Mouse (Mus musculus): ENCODE data around the gene Rfx1. TPM values are rescaled to one million over a fixed set of nuclear protein-coding genes. Genes with fewer than 3 reads are reported as not detected.

Gene Rfx1
- total RNA-seq, 2 experiments from 2014 or later, result 3.6 to 4.4 TPM

- no peak for DNase-seq
Observed at GRCm38 (mm10) chr8:84090585-84090984, 24.0 kb downstream of the Rfx1 start.

DNA sequence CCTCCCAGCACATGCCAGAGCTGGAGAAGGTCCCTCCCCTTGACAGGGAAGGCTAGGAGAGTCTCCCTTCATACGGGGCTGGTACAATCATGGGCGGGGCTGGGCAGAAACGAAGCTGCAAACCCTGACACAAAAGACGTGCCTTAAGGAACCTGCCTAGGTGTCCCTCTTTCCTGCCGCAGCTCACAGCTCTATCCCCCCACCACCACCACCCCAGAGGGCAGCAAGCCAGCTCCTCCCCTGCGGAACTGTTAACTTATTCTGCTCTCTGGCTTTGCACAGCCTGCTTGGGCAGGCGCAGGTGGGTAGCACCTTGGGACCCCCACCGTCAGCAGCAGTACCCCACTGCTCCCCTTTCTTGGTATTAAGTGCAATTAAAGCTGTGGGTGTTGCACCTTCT is 29.4 kb downstream of the Rfx1 start:
- DNase-seq, result no peak

DNA sequence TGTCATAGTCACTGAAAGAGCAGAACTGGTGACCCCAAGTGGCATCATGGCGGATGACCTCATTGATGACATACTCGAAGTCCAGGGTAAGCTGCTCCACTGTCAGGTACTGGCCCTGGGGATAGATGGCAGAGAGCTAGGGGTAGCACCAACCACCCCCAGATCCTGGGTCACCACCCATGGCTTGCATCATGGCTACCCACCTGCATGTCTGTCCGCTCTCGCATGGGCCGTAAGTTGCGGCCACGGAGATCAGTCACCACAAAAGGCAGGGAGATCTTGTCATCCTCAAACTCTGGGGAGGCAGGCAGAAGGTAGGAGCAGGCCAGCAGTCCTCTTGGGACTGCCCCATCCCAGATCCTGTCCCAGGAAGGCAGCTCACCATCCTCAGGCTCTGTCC is 31.7 kb downstream of the Rfx1 start:
- no peak for DNase-seq

DNA sequence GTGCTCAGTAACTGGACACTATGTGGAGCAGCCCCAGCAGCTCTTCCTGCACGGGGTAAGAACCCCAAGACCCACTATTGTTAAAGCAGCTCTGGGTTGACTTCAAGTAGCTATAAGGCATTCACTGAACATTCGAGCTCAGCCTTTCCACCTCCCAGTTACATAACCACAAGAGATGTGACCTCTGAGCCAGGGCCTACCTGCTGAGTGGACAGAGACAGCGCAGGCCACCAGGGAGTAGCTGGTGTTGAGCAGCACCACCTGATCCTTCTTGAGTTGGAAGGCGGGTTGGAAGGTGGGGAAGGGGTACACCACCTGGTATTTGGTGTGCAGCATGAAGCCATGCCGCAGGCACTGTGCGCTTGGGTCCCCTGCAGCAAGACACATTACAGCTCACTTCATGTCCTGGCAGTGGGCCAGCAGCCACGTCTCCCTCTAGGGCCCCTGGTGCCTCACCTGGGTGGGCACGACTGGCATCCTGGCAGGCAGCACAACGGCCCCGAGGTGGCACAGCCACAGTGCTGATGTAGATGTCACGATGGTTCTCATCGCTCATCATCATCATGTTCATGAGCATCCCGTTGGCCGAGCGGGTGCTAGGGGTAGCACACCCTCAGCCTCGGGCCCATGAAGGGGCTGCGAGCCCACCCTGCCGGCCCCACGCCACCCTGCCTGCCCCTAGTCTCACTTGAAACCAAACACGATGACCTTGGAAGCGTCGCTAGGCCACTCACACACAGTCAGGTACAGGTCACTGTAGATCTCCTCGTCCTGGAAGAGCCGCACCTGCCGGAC is 35.0 kb downstream of the Rfx1 start:
- DNase-seq, result no peak

GRCm38 (mm10) chr8:84103601-84104000 is 37.0 kb downstream of the Rfx1 start:
- DNase-seq, result no peak

DNA sequence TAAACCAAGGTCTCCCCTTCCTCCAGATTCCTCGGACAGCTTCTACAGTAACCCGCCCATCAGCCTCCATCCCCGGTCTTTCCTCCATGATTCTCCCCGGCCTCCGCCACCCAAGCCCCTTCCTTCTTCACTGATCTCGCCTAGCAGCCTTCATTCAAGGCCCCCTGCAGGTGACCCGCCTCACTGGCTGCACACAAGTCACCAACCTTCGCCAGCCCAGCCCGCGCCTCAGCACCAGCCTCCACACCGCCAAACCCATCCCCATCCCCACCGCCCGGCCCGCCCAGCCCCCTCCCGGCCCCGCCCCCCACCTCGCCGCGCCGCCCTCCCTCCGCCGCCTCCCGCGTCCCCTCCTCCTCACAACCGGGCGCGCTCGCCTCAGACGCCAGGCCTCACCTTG is 37.6 kb downstream of the Rfx1 start:
- no peak for DNase-seq

- peak; percentile 98 for DNase-seq
Observed at GRCm38 (mm10) chr8:84104697-84105609, 38.3 kb downstream of the Rfx1 start, which contains the start of gene Dcaf15. Gene Dcaf15 (minus strand): TSS chr8:84104768.

GRCm38 (mm10) chr8:84105676-84106075 is 39.0 kb downstream of the Rfx1 start:
- DNase-seq, result no peak

GRCm38 (mm10) chr8:84106216-84107040 is 39.8 kb downstream of the Rfx1 start:
- no peak for DNase-seq

GRCm38 (mm10) chr8:84115646-84116045 is 49.0 kb downstream of the Rfx1 start:
- DNase-seq, result no peak

DNA sequence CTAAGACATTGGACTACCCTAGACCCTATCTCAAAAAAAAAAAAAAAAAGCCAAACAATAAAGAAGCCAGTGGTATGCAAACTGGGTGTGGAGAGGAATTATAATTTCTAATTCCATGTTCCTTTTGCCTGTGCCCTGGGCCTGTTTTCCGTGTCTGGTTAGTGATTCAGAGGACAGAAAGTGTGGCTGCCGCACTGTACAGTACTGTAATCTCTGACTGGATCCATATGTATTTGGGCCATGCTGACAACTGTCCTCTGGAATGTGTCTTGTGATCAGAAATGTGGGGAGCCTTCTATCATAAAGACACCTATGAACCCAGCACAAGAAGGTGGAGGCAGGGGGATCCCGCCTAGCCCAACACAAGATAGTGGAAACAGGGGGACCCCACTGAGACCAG is 55.5 kb downstream of the Rfx1 start:
- DNase-seq, result no peak

- DNase-seq, result no peak
Observed at GRCm38 (mm10) chr8:84125656-84126055, 59.0 kb downstream of the Rfx1 start, which contains the start of gene Podnl1. Gene Podnl1 (plus strand): TSS chr8:84125989.

GRCm38 (mm10) chr8:84126742-84127141 is 60.1 kb downstream of the Rfx1 start:
- DNase-seq, result no peak

DNA sequence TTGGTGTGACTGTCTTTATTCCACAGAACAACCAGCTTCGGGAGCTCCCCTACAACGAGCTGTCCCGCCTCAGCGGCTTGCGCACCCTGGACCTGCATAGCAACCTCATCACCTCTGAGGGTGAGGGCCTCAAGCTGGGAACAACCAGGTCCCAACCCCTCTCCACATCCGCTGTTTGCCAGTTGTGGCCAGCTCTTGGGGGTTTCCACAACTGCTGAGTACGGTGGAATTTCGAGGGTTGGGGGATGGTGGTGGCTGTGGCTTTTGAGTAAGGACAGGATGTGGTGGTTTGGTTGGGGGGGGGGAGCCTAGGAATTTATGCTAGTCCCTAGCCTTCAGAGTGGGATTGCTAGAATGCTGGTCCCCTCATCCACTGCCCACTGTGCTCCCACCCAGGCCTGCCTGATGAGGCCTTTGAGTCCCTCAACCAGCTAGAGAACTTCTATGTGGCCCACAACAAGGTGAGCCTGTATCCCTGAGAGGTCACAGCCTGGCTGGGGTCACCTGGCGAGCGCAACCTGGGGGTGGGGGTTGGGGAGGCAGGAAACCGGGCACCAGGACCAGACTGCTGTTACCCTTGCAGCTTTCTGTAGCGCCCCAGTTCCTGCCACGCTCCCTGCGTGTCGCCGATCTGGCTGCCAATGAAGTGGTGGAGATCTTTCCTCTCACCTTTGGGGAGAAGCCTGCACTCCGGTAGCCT is 60.7 kb downstream of the Rfx1 start:
- DNase-seq, result no peak

DNA sequence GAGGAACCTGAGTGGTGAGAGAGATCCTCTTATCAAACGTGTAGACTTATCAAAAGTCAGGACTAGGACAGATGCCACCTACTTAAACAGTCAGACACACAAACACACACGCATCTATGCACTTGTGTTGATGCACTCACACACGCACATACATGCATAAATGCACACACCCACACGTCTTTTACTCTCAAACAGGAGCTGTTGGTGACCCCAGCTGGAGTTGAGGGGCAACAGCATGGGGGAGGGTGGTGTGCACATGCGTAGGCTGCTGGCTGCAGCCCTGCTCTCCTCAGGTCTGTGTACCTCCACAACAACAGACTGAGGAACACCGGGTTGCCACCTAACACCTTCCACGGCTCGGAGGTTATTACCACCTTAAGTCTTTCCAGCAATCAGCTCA is 61.6 kb downstream of the Rfx1 start:
- DNase-seq, result no peak

DNA sequence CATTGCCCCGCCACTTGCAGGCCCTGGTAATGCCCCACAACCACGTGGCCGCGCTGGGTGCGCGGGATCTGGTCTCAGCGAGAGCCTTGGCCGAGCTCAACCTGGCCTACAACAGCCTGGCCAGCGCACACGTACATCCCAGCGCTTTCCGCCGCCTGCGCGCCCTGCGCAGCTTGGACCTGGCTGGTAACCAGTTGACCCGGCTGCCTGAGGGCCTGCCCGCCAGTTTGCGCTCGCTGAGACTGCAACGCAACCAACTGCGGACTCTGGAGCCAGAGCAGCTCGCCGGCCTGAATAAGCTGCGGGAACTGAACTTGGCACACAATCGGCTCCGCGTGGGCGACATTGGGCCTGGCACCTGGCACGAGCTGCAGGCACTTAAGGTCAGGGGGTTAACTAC is 64.2 kb downstream of the Rfx1 start:
- peak; percentile 28 for DNase-seq

GRCm38 (mm10) chr8:84132225-84132624 is 65.6 kb downstream of the Rfx1 start:
- DNase-seq, result no peak

GRCm38 (mm10) chr8:84137848-84138247 is 71.2 kb downstream of the Rfx1 start:
- no peak for DNase-seq

DNA sequence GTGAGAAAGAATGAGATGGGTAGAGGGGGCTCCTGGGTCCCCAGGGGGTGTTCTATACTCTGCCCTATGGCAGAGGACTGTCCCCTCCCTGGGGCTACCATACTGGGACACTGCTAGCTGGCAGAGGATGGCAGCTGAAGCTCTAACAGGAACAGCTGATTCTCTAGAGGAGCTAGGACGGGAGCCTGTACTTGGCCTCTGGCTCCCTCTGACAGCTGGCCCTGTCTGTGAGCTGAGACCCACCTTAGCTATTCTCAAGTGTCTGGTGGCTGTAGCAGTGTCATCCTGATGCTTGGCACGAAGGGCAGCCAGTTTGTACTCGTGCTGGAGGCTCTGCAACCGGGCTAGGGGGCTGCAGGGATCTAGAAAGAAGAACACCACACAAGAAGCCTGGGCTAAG is 74.2 kb downstream of the Rfx1 start:
- DNase-seq, result no peak

- no peak for DNase-seq
Observed at GRCm38 (mm10) chr8:84144636-84145245, 78.1 kb downstream of the Rfx1 start.

All from gastrocnemius, postnatal 25 days (tissue).